Mouse (Mus musculus): ENCODE results near the gene Ccdc97. TPM values are rescaled to one million over a fixed set of nuclear protein-coding genes. Genes with fewer than 3 reads are reported as not detected.
"Not testable (repeated sequence)": the region's sequence is repeated elsewhere in the genome, so short reads cannot be mapped to it uniquely, and the experiment has no call there.

The Ccdc97 gene
- total RNA-seq, 2 experiments from 2014 or later: 65.4 to 66.5 TPM

DNA sequence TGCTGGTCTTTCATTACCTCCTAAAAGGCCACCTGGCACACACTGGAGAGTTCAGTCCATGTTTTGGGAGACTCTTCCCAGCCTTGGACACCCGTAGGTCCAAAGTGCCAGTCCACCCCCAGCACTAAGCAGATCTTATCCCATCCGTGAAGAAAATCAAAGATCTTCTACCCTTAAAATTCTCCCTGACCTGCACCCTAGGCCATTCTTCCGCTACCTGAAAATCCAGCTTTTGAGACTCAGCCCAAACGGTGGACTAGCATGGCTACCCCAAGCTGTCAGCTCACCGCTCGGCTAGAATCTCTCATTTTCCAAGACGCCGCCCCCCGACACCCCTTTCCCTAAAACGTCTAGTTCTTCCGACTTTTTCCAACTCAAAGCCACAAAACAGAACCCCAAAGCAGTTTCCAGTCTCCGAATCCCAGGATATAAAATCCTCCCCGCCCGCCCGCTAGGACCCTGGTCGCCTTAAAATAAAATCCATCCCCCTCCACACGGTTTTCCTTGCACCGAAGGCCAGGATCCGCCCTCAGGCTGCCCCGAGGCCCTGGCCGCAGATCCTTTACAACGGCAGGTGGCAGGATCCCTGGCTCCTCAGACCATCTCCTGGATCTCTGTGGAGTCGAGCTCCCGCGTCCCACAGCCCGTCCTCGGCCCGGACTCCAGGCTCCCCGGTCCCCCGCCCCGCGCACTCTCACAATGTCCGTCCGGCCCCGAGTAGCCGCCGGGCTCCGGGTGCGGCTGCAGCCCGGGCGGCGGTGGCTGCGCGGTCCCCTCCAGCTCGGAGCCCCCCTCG lies 35.0 kb upstream of the Ccdc97 start:
- Histone ChIP-seq H3K4me3 (peak overlapping the region; percentile 98), H3K27ac (peak overlapping the region; percentile 94)
- TF ChIP-seq CTCF (IDR thresholded peaks at IDR 0.05): no peak
- intact Hi-C loops (cut with DNase I): loop anchor here (5.0 to 10.0 kb wide), 2 partner anchors 37 to 1439 kb away; partner anchors contain the start of genes Ccdc97 and Zfp94
- no peak for DNase-seq (ENCODE audit: extremely low spot score in 1 of 2, low spot score in 2 of 2)

DNA sequence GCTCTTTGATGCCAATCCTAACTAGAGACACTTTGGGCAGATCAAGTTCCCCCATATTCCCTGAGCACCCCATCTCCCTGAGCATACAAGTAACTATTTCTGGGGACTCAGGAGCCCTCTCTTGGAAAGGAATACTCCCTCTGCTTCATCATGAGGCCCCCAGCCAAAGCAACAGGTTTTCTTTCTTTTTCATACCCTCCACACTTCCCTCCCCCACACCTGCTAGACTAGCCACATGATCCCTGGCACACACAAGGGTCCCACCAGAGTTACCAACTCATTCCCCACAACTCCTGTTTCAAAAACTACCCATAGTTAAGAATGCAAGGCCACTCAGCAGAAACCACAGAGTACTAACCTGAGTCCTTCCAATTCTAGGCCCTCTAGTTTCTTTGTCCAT lies 34.2 kb upstream of the Ccdc97 start:
- no peak for DNase-seq (ENCODE audit: extremely low spot score in 1 of 2, low spot score in 2 of 2)
- H3K27ac ChIP-seq: no peak overlapping the region
- TF ChIP-seq CTCF (IDR thresholded peaks at IDR 0.05): no peak
- intact Hi-C loops (cut with DNase I): loop anchor here (5.0 to 10.0 kb wide), 2 partner anchors 36 to 1438 kb away; partner anchors contain the start of genes Ccdc97 and Zfp94
- H3K4me3 ChIP-seq: peak overlapping the region; percentile 98

DNA sequence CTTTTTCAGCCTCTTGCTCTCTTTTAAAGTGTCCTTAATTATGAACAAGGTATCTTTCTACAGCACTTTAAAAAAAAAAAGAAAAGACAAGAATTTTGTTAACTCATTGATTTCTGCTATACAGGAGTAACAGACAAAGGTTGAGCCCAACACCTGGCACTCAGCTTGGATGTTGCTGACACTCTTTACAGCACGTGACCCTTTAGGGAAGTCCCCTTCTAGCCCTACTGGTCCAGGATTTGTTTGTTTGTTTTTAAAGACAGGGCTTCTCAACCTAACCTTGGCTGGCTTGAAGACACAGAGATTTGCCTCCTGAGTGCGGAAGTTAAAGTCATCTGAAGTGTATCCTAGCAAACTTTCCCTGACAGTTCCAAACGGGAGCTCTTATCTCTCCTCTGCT lies 28.0 kb upstream of the Ccdc97 start:
- no peak overlapping the region for H3K4me3 ChIP-seq
- TF ChIP-seq CTCF (IDR thresholded peaks at IDR 0.05): no peak
- no peak overlapping the region for H3K27ac ChIP-seq
- DNase-seq (ENCODE audit: extremely low spot score in 1 of 2, low spot score in 2 of 2): no peak
- intact Hi-C loops (cut with DNase I): no loop called here

DNA sequence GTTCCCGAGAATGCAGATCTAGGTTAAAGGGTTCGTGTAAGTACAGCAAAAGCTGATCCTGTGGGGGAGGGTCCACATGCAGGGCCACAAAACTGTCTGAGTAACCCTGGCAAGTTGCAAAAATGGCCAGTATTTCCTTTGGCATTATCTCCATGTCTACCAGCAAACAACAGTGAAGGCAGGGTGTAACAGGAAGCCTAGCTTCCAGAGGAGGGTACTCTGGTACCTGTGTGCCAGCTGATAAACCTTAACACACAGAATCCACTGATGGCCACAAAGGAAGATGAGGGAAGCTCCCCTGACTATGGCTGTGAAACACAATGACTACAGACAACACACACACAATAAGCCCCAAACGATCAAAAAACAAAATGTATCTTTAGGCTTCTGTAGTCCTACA lies 19.4 kb upstream of the Ccdc97 start:
- Histone ChIP-seq H3K27ac (no peak overlapping the region), H3K4me3 (no peak overlapping the region)
- no peak for DNase-seq (ENCODE audit: extremely low spot score in 1 of 2, low spot score in 2 of 2)
- intact Hi-C loops (cut with DNase I): no loop called here
- no peak for TF ChIP-seq CTCF (IDR thresholded peaks at IDR 0.05)

DNA sequence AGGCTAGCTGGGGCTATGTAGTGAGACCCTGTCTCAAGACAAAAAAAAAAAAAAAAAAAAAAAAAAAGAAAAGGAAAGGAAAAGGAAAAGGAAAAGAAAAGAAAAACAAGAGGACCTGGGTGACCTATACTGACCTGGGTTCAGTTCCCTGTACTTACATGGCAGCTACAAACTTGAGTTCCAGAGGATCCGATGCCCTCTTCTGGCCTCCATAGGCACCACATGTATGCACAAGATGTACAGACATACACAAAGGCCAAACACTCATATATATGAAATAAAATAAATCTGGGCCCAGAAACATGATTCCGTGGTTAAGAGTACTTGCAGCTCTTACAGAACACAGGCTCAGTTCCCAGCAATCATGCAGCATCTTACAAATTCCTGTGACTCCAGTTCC lies 18.0 kb upstream of the Ccdc97 start:
- TF ChIP-seq CTCF (IDR thresholded peaks at IDR 0.05): peak; percentile 32
- Histone ChIP-seq H3K27ac (no peak overlapping the region), H3K4me3 (no peak overlapping the region)
- intact Hi-C loops (cut with DNase I): no loop called here
- no peak for DNase-seq (ENCODE audit: extremely low spot score in 1 of 2, low spot score in 2 of 2)

DNA sequence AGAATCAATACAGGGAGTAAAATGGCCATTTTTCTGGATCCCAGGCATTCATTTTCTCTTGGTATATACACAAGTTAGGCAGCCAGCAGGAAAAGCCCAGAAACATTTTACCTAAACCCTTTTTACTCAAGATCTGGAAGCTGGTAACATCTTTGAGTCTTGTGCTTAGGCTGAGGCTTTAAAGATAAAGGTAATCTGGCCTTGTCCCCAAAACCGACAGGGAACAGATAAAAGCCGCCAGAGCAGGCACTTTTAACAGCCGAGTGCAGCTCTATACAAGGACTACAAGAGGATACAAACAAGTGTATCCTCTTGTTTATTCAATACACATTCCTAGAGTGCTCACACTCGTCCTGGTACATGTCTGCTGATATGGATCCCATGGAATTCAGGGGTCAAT lies 16.1 kb upstream of the Ccdc97 start:
- Histone ChIP-seq H3K4me3 (no peak overlapping the region), H3K27ac (no peak overlapping the region)
- intact Hi-C loops (cut with DNase I): no loop called here
- no peak for TF ChIP-seq CTCF (IDR thresholded peaks at IDR 0.05)
- DNase-seq (ENCODE audit: extremely low spot score in 1 of 2, low spot score in 2 of 2): no peak

DNA sequence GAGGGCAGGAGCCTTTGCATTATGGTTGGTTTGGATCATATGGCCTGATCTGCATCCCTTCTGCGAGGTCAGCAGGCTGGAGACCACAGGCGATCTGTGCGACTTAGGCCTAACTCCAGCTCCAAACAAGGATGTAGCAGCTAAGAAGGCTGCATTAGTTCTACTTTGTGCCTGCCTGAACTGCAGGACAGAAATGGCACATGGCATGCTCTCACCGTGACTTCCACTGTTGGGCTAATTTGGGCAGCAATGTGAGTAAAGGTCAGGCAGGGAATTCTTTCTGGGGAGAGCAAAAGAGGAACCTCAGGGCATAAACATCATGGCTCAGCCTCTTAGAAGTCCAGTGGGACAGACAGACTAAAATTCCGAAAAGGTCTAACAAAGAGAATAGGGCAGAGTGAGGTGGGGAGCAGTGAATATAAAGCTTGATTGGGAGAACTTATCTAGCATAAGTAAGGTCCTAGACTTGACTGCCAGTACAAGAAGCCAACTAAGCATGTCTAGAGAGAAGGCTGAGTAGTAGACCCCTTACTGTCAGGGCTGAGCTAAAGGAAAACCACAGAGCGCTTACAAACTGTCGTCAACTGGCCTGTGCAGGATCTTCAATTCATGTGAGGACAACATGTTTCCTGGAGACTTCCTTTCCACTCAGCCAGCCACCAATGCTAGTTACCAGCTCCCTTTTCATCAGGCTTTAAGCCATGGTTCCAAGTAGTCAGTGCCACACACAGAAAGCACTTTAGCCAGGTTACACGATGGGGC lies 12.6 kb upstream of the Ccdc97 start:
- TF ChIP-seq CTCF (IDR thresholded peaks at IDR 0.05): no peak
- intact Hi-C loops (cut with DNase I): no loop called here
- no peak overlapping the region for H3K4me3 ChIP-seq
- DNase-seq (ENCODE audit: extremely low spot score in 1 of 2, low spot score in 2 of 2): no peak
- H3K27ac ChIP-seq: no peak overlapping the region

DNA sequence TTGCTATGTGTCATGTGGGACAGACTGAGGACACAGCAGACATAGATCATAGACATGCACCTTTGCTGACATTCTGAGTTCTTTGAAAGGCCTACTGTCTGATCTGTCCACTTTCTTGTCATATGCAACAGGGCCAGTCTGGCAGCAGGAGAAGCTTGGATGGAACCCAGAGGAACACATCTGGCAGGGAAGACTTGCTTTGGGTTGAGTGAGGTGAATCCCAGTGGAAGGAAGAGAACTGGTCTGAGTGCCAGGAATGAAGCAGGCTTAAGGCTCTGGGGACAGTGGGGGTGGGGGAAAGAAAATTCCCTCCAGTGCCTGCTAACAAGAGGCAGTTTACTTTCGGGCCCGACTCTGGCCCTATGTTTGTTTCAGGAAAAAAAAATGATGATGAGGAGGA lies 11.0 kb upstream of the Ccdc97 start:
- DNase-seq (ENCODE audit: extremely low spot score in 1 of 2, low spot score in 2 of 2): no peak
- intact Hi-C loops (cut with DNase I): no loop called here
- Histone ChIP-seq H3K4me3 (no peak overlapping the region), H3K27ac (no peak overlapping the region)
- TF ChIP-seq CTCF (IDR thresholded peaks at IDR 0.05): no peak

DNA sequence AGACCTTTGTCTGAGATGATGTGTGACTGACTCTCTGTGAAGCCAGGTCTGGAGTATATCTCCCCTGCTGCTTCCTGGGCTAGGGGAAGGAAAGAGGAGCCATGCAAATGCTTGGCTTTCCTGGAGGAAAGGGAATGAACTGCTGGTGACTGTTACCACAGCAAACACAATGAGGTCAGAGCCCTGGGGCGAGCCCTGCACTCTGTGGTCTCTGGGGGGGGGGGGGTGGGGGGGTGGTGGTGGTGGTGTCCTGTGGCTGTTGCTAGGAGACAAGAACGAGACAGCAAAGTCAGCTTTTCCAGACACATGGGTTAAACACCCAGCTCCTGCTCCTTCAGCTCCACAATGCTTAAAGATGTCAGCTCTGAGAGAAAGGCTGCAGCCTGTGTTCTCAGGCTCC lies 10.5 kb upstream of the Ccdc97 start:
- intact Hi-C loops (cut with DNase I): no loop called here
- Histone ChIP-seq H3K4me3 (no peak overlapping the region), H3K27ac (no peak overlapping the region)
- TF ChIP-seq CTCF (IDR thresholded peaks at IDR 0.05): no peak
- DNase-seq (ENCODE audit: extremely low spot score in 1 of 2, low spot score in 2 of 2): no peak

DNA sequence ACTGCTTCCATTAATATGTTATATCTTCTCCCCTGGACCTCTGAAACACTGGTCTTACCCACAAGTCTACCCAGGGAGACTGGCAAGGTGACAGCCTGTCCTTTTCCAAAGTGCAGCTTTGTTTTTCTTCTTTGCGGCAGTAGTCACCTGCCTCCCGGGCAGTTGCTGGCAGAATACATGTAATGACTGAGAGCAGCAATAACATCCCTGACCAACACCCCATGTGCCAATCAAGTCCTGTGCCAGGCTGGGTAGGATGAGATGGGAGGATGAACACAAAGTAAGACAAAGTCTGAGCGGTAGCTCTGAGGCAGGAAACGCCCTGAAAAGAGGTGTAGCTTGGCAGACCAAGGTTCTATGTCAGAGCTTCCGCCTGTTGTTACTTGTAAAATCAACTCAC lies 8.9 kb upstream of the Ccdc97 start:
- no peak for TF ChIP-seq CTCF (IDR thresholded peaks at IDR 0.05)
- DNase-seq (ENCODE audit: extremely low spot score in 1 of 2, low spot score in 2 of 2): no peak
- intact Hi-C loops (cut with DNase I): no loop called here
- H3K27ac ChIP-seq: no peak overlapping the region
- H3K4me3 ChIP-seq: no peak overlapping the region

DNA sequence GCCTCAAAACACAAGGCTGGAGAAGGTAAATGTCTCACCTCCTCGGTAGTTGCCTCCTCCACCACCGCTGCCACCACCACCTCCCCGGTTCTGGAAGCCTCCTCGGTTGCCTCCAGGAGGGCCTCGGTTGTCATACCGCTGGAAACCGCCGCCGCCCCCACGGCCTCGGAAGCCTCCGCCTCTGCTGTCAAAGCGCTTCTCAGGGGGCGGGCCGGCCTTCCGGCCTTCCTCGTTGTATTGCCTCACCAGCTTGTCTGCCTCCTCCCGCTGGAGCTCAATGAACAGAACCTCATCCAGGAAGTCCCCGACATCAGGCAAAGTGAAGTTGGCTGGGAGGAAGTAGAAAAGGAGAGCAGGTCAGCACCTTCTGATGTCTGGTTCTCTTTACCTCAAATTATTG lies 7.0 kb upstream of the Ccdc97 start:
- no peak for TF ChIP-seq CTCF (IDR thresholded peaks at IDR 0.05)

DNA sequence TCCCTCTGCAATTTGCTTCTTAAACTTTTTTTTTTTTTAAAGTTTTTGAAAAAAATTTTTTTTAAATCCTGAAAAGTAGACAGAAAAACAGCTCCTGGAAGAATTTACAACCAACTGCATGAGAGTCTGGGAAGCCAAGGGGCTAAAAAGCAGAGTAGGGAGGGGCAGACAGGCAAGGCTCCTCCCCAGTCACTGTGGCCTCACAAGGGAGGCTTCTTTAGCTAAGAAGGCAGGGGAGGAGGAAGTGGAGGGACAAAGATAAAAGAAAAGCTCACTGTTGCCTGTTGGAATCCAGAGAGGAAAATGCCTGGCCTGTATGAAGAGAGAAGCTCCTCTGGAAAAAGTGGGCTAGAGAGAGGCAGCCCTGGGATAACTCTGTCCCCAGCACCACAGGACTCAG lies 2.9 kb upstream of the Ccdc97 start:
- DNase-seq (ENCODE audit: extremely low spot score in 1 of 2, low spot score in 2 of 2); H3K4me3 ChIP-seq; intact Hi-C loops (cut with DNase I); H3K27ac ChIP-seq: not testable (repeated sequence)

More for the DNA sequence above, 7.0 kb upstream of the Ccdc97 start:
- peak; percentile 46 to 49 for DNase-seq (ENCODE audit: extremely low spot score in 1 of 2, low spot score in 2 of 2)
- Histone ChIP-seq H3K27ac (no peak overlapping the region), H3K4me3 (no peak overlapping the region)
- intact Hi-C loops (cut with DNase I): no loop called here
